Comparison of ENCODE assay signal across 38 mouse cellular contexts in the genomic region with DNA sequence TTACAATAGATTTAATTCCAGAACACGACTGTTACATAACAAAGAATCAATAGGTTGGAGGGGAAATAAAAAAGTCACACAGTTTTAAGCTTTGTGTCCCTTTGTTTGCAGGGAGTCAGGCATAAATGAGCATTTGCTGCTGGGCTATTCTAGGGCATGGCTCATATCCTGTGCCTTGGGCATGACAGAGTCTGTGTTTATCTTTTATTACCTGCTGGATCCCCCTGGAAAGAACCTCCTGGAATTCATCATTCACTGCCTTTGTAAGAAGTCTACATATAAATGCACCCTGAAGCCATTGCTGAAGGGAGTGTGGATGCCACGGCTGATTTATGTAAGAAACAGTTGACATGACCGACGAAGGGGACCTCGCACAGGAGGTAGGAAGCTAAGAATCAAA. TPM values are rescaled to one million over a fixed set of nuclear protein-coding genes. Genes with fewer than 3 reads are reported as not detected.
"Had no signal": no experiment of that assay in that cellular context is flagged by ENCODE, and none has a peak within 500 bp of the region (broad histone marks: within the 10 kb centered on the region; RNA-seq: fewer than 3 reads in every experiment).

A gene (plus strand): TSS at position 301 of the 400 bp plus-strand sequence.

- DNase-seq: left cerebral cortex, postnatal 4 days; liver; liver, embryonic 13.5 days; liver, postnatal 0 days; lung, adult 18-20 months; lung, embryonic 14.5 days; lung, postnatal 10 days; lung, postnatal 14 days; lung, postnatal 36 days; lung, postnatal 4 days; midbrain, embryonic 14.5 days had no signal

- H3K4me1 ChIP-seq: limb, embryonic 10.5 days; limb, embryonic 12.5 days; limb, embryonic 13.5 days; limb, embryonic 15.5 days; liver, embryonic 12.5 days; liver, embryonic 13.5 days; liver, embryonic 15.5 days; lung, embryonic 15.5 days; megakaryocyte, embryonic 14.5 days; midbrain, embryonic 10.5 days; midbrain, embryonic 12.5 days; midbrain, embryonic 13.5 days; midbrain, embryonic 15.5 days; neural tube, embryonic 12.5 days had no signal

- H3K4me3 ChIP-seq: limb, embryonic 10.5 days; limb, embryonic 12.5 days; limb, embryonic 13.5 days; limb, embryonic 15.5 days; liver, embryonic 12.5 days; liver, embryonic 13.5 days; liver, embryonic 15.5 days; lung, embryonic 15.5 days; megakaryocyte, embryonic 14.5 days; midbrain, embryonic 10.5 days; midbrain, embryonic 12.5 days; midbrain, embryonic 13.5 days; midbrain, embryonic 15.5 days; myocyte; neural tube, embryonic 12.5 days had no signal

RNA-seq across cellular contexts. Expression of the gene that starts here (rescaled TPM):
- polyA plus RNA-seq: limb, embryonic 10.5 days; limb, embryonic 11.5 days; limb, embryonic 12.5 days; limb, embryonic 13.5 days; limb, embryonic 14.5 days; limb, embryonic 15.5 days; liver, adult 2 months; liver, embryonic 11.5 days; liver, embryonic 12.5 days; liver, embryonic 13.5 days; liver, embryonic 14.5 days; liver, embryonic 15.5 days; liver, embryonic 16.5 days; liver, postnatal 0 days; lung, embryonic 14.5 days; lung, embryonic 15.5 days; lung, embryonic 16.5 days; lung, postnatal 0 days; macrophage; midbrain, embryonic 10.5 days; midbrain, embryonic 11.5 days; midbrain, embryonic 12.5 days; midbrain, embryonic 13.5 days; midbrain, embryonic 14.5 days; midbrain, embryonic 15.5 days; midbrain, embryonic 16.5 days; midbrain, postnatal 0 days; myocyte; neural tube, embryonic 11.5 days; neural tube, embryonic 12.5 days had no signal
